8 mouse cellular contexts compared by ENCODE assay signal in genomic region chr16:4077384-4078061, GRCm38 (mm10). TPM values are rescaled to one million over a fixed set of nuclear protein-coding genes. Genes with fewer than 3 reads are reported as not detected.
DNase-seq lines count a peak whose midpoint lies in the region; ATAC-seq lines count a peak whose summit lies in the region.

Trap1 (minus strand) TSS chr16:4077827.

- no peaks in the 10 kb centered on the region for H3K27me3 ChIP-seq in megakaryocyte, embryonic 14.5 days (replicated peaks)

- DNase-seq in ZHBTc4 (ENCODE audit: low read depth, low spot score), result peak; percentile 96
- DNase-seq in gastrocnemius, adult 8-10 months (ENCODE audit: low spot score in 2 of 2), result peak; percentile 89 to 91
- peak; percentile 53 for DNase-seq in hindlimb bud, embryonic 11.5 days (ENCODE audit: extremely low spot score, low read depth, low spot score)
- peak; percentile 89 to 97 for DNase-seq in left cerebral cortex, adult 8-10 months (ENCODE audit: low spot score in 2 of 2)
- peak; percentile 96 for DNase-seq in right cerebral cortex, postnatal 10 days (ENCODE audit: low spot score in 2 of 2)
- peak; percentile 95 for DNase-seq in urinary bladder, postnatal 25 days (ENCODE audit: low spot score)

- peak; percentile 75 for ATAC-seq in common myeloid progenitor, adult 5-6 weeks (replicated peaks; ENCODE audit: low read depth, poor library complexity, severe bottlenecking)

- H3K4me3 ChIP-seq in megakaryocyte, embryonic 14.5 days (replicated peaks), result peak within 1 kb of the TSS; percentile 98

- H3K36me3 ChIP-seq in megakaryocyte, embryonic 14.5 days (replicated peaks; ENCODE audit: low read length), result peaks cover 14% of the 10 kb centered on the region

- H3K4me1 ChIP-seq in megakaryocyte, embryonic 14.5 days, result peaks cover 66% of the 10 kb centered on the region

- no peaks in the 10 kb centered on the region for H3K9me3 ChIP-seq in megakaryocyte, embryonic 14.5 days

RNA-seq across cellular contexts. Expression of gene Trap1, which starts in this region (rescaled TPM):
- total RNA-seq in common myeloid progenitor, adult 5-6 weeks (2017), result 154 and 169 TPM in 2 replicates
- total RNA-seq in gastrocnemius, adult 8-10 months (2022), result 100 to 1,000 TPM; 117 to 132 (median 130) TPM
- 10 to 100 TPM; 69.8 to 76.9 (median 73.8) TPM for total RNA-seq in left cerebral cortex, adult 8-10 months (2022)
- 147 and 152 TPM in 2 replicates for polyA plus RNA-seq in megakaryocyte, embryonic 14.5 days (2012; ENCODE audit: insufficient read depth, low replicate concordance)

Comparison
In these comparisons a context has a peak if more than half of its experiments do, and no peak if none do; other contexts are left out.
1. Peak in every context shown above with its lines: DNase-seq, ATAC-seq and H3K4me3 ChIP-seq.